Mouse (Mus musculus): ENCODE measurements at regions not wholly inside any gene's neighbourhood (a gene's known extent, or its start where the extent isn't known, plus 50 kb on each side); places are given as distances from the start of the nearest gene placed in this dataset.

GRCm38 (mm10) chr16:66005954-66006580, 191.0 kb downstream of the Vgll3 start:
- WGBS = 57% methylated on average over 7 of the region's 7 CpGs
- ATAC-seq (ENCODE audit: low FRiP score) = peak; percentile 52; the same call in 1 of the 2 replicates

DNA sequence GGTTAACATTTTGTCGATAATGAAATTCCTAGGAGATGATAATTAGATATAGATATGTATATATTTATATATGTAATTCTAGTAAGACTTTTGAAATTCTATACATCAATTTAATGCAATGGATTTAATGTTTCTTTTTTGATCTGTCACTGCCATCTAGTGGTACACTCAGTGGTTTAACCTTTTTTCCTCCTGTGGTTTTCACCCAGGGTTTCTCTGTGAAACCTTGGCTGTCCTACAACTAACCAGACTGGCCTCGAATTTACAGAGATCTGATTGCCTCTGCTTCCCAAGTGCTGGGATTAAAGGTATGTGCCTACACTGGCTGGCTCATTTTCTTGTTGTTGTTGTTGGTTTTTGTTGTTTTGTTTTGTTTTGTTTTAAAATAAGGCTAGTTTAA, 198.6 kb downstream of the Vgll3 start:
- Histone ChIP-seq H3K4me1 (ENCODE audit: control insufficient read depth, insufficient read depth, low read length) (peaks cover 4% of the 10 kb centered on the region; the same call in 1 of the 2 replicates), H3K27me3 (ENCODE audit: control insufficient read depth, insufficient read depth, low read length) (no peaks in the 10 kb centered on the region), H3K9me3 (ENCODE audit: control insufficient read depth, low read length) (no peaks in the 10 kb centered on the region), H3K4me3 (ENCODE audit: low read depth, low read length) (no peak overlapping the region), H3K9ac (ENCODE audit: low read length) (no peak overlapping the region), H3K36me3 (ENCODE audit: control insufficient read depth, insufficient read depth, low read length) (no peaks in the 10 kb centered on the region), H3K27ac (ENCODE audit: low read depth, low read length) (no peak overlapping the region), H3K4me2 (no peak overlapping the region)
- ATAC-seq (ENCODE audit: low FRiP score) (peak; percentile 70; the same call in 1 of the 2 replicates), DNase-seq (ENCODE audit: low spot score, missing footprints) (peak; percentile 87)
- 21% methylated on average over 2 of the region's 2 CpGs for WGBS

More at GRCm38 (mm10) chr16:66005954-66006580, 191.0 kb downstream of the Vgll3 start:
- no peak overlapping the region for H3K9ac ChIP-seq (ENCODE audit: low read length)
- no peak overlapping the region for H3K27ac ChIP-seq (ENCODE audit: low read depth, low read length)
- H3K9me3 ChIP-seq (ENCODE audit: control insufficient read depth, low read length) = no peaks in the 10 kb centered on the region
- H3K4me2 ChIP-seq = no peak overlapping the region
- peak; percentile 92 for DNase-seq (ENCODE audit: low spot score, missing footprints)
- H3K27me3 ChIP-seq (ENCODE audit: control insufficient read depth, insufficient read depth, low read length) = no peaks in the 10 kb centered on the region
- no peaks in the 10 kb centered on the region for H3K36me3 ChIP-seq (ENCODE audit: control insufficient read depth, insufficient read depth, low read length)
- H3K4me1 ChIP-seq (ENCODE audit: control insufficient read depth, insufficient read depth, low read length) = no peaks in the 10 kb centered on the region
- no peak overlapping the region for H3K4me3 ChIP-seq (ENCODE audit: low read depth, low read length)

DNA sequence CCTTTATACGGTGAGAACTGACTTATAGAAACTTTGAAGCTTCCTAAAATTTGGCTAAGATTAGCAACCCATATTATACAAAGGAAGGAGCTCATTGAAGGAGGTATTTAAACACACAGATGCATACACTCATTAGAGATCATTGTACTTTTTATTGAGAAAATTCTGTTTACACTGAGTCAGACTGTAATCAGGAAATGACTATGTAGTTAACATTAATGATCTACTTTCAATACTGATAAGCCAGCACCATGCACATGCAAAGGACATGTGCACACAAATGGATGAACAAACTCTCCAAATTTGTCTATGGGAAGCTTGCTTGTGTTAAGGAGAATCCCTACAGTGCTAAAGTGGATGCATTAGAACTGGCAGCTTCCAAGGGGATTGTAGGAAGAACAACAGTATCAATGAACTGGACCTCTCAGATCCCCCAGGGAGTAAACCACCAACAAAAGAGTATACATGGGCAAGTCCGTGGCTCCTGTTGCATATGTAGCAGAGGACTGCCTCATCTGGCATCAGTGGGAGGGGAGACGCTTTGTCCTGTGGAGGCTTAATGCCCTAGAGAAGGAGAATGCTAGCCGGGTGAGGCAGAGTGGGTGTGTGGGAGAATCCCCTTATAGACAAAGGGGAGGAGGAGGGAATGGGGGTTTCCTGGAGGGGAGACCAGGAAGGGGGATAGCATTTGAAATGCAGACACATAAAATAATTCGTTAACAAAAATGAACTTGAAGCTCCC, 200.0 kb downstream of the Vgll3 start:
- Histone ChIP-seq H3K27me3 (ENCODE audit: control insufficient read depth, insufficient read depth, low read length) (no peaks in the 10 kb centered on the region), H3K27ac (ENCODE audit: low read depth, low read length) (no peak overlapping the region), H3K9me3 (ENCODE audit: control insufficient read depth, low read length) (no peaks in the 10 kb centered on the region), H3K4me2 (no peak overlapping the region), H3K4me3 (ENCODE audit: low read depth, low read length) (no peak overlapping the region), H3K4me1 (ENCODE audit: control insufficient read depth, insufficient read depth, low read length) (peaks cover 4% of the 10 kb centered on the region; the same call in 1 of the 2 replicates), H3K36me3 (ENCODE audit: control insufficient read depth, insufficient read depth, low read length) (no peaks in the 10 kb centered on the region), H3K9ac (ENCODE audit: low read length) (no peak overlapping the region)
- WGBS = 32% methylated on average over 5 of the region's 5 CpGs
- DNase-seq (ENCODE audit: low spot score, missing footprints) (peak; percentile 84), ATAC-seq (ENCODE audit: low FRiP score) (peak; percentile 85)

DNA sequence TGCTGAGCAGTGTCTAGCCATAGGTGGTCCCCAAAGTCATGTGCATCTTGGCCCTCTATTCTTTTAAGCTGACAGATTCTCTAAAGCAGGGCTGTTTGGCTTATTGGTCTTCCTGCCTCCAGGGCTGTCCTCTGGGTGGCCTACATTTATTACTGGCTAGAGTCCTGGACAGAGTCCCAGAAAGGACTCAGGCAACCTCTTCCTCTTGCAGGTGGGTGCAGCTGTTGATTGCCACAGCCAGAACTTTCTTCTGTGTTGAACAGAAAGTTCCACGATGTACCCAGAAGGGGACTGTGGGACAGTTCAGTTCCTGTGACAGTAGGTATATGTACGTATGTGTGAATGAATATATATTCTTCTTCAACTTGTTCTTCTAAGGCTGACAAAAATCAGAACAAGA, 202.0 kb downstream of the Vgll3 start:
- peaks cover 4% of the 10 kb centered on the region; the same call in 1 of the 2 replicates for H3K4me1 ChIP-seq (ENCODE audit: control insufficient read depth, insufficient read depth, low read length)
- H3K4me3 ChIP-seq (ENCODE audit: low read depth, low read length) = no peak overlapping the region
- DNase-seq (ENCODE audit: low spot score, missing footprints) (no peak), ATAC-seq (ENCODE audit: low FRiP score) (no peak)
- no peaks in the 10 kb centered on the region for H3K36me3 ChIP-seq (ENCODE audit: control insufficient read depth, insufficient read depth, low read length)
- H3K27ac ChIP-seq (ENCODE audit: low read depth, low read length) = no peak overlapping the region
- H3K27me3 ChIP-seq (ENCODE audit: control insufficient read depth, insufficient read depth, low read length) = no peaks in the 10 kb centered on the region
- H3K4me2 ChIP-seq = no peak overlapping the region
- no peak overlapping the region for H3K9ac ChIP-seq (ENCODE audit: low read length)
- no peaks in the 10 kb centered on the region for H3K9me3 ChIP-seq (ENCODE audit: control insufficient read depth, low read length)
- WGBS = 76% methylated on average over 2 of the region's 2 CpGs

DNA sequence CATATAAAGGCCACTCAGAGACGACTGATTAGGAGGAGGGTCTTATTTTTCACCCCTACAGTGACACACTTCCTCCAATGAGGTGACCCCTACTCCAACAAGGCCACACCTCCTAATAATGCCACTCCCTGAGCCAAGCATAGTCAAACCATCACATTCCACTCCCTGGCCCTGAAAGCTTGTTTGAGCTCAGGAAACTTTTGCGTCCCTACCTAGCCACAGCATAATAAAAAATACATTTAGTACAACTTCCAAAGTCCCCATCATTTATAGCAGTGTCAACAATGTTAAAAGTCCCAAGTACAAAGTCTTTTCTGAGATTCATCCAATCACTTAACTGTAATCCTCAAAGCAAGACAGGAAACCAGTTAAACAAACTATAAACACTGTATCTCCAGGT, 208.3 kb downstream of the Vgll3 start:
- Histone ChIP-seq H3K4me3 (ENCODE audit: low read depth, low read length) (no peak overlapping the region), H3K36me3 (ENCODE audit: control insufficient read depth, insufficient read depth, low read length) (no peaks in the 10 kb centered on the region), H3K27ac (ENCODE audit: low read depth, low read length) (no peak overlapping the region), H3K27me3 (ENCODE audit: control insufficient read depth, insufficient read depth, low read length) (no peaks in the 10 kb centered on the region), H3K9me3 (ENCODE audit: control insufficient read depth, low read length) (no peaks in the 10 kb centered on the region), H3K4me2 (no peak overlapping the region), H3K9ac (ENCODE audit: low read length) (no peak overlapping the region), H3K4me1 (ENCODE audit: control insufficient read depth, insufficient read depth, low read length) (no peaks in the 10 kb centered on the region)
- 69% methylated on average over 2 of the region's 2 CpGs for WGBS
- DNase-seq (ENCODE audit: low spot score, missing footprints) (no peak), ATAC-seq (ENCODE audit: low FRiP score) (no peak)

Measured in midbrain, embryonic 11.5 days (tissue).